Mouse (Mus musculus): ENCODE measurements around the gene Mapkapk3. TPM values are rescaled to one million over a fixed set of nuclear protein-coding genes. Genes with fewer than 3 reads are reported as not detected.

The Mapkapk3 gene
- polyA plus RNA-seq, 1 experiment from 2014 or later, result 2.2 TPM

- Histone ChIP-seq H3K9me3 (replicated peaks) (no peaks in the 10 kb centered on the region), H3K9ac (replicated peaks) (no peak overlapping the region), H3K4me3 (replicated peaks) (no peak overlapping the region), H3K4me1 (no peaks in the 10 kb centered on the region), H3K27me3 (replicated peaks) (no peaks in the 10 kb centered on the region), H3K36me3 (no peaks in the 10 kb centered on the region), H3K4me2 (no peak overlapping the region), H3K27ac (replicated peaks) (no peak overlapping the region)
- ATAC-seq (ENCODE audit: low FRiP score), result no peak
- WGBS, result 74% methylated on average over 4 of the region's 4 CpGs
Measured at GRCm38 (mm10) chr9:107272284-107272683, 17.4 kb downstream of the Mapkapk3 start.

- no peaks in the 10 kb centered on the region for H3K4me1 ChIP-seq
- H3K9ac ChIP-seq (replicated peaks), result no peak overlapping the region
- no peak for ATAC-seq (ENCODE audit: low FRiP score)
- H3K9me3 ChIP-seq (replicated peaks), result no peaks in the 10 kb centered on the region
- H3K27ac ChIP-seq (replicated peaks), result no peak overlapping the region
- no peak overlapping the region for H3K4me3 ChIP-seq (replicated peaks)
- no peak overlapping the region for H3K4me2 ChIP-seq
- WGBS, result 78% methylated on average over 7 of the region's 7 CpGs
- H3K36me3 ChIP-seq, result no peaks in the 10 kb centered on the region
- H3K27me3 ChIP-seq (replicated peaks), result no peaks in the 10 kb centered on the region
Measured at GRCm38 (mm10) chr9:107271177-107271938, 18.3 kb downstream of the Mapkapk3 start.

GRCm38 (mm10) chr9:107269772-107270171 lies 19.9 kb downstream of the Mapkapk3 start:
- Histone ChIP-seq H3K9ac (replicated peaks) (no peak overlapping the region), H3K4me1 (no peaks in the 10 kb centered on the region), H3K4me2 (no peak overlapping the region), H3K27me3 (replicated peaks) (no peaks in the 10 kb centered on the region), H3K9me3 (replicated peaks) (no peaks in the 10 kb centered on the region), H3K27ac (replicated peaks) (no peak overlapping the region), H3K36me3 (no peaks in the 10 kb centered on the region), H3K4me3 (replicated peaks) (no peak overlapping the region)
- no peak for ATAC-seq (ENCODE audit: low FRiP score)
- 97% methylated on average over 1 of the region's 1 CpGs for WGBS

- Histone ChIP-seq H3K4me1 (no peaks in the 10 kb centered on the region), H3K27ac (replicated peaks) (no peak overlapping the region), H3K4me3 (replicated peaks) (no peak overlapping the region), H3K9me3 (replicated peaks) (no peaks in the 10 kb centered on the region), H3K27me3 (replicated peaks) (no peaks in the 10 kb centered on the region), H3K36me3 (no peaks in the 10 kb centered on the region), H3K9ac (replicated peaks) (no peak overlapping the region), H3K4me2 (no peak overlapping the region)
- WGBS, result 46% methylated on average over 4 of the region's 4 CpGs
- no peak for ATAC-seq (ENCODE audit: low FRiP score)
Measured at GRCm38 (mm10) chr9:107267721-107268402, 21.8 kb downstream of the Mapkapk3 start.

GRCm38 (mm10) chr9:107267028-107267427 lies 22.6 kb downstream of the Mapkapk3 start:
- ATAC-seq (ENCODE audit: low FRiP score), result no peak
- Histone ChIP-seq H3K4me2 (no peak overlapping the region), H3K27ac (replicated peaks) (no peak overlapping the region), H3K4me3 (replicated peaks) (no peak overlapping the region), H3K27me3 (replicated peaks) (no peaks in the 10 kb centered on the region), H3K4me1 (no peaks in the 10 kb centered on the region), H3K36me3 (no peaks in the 10 kb centered on the region), H3K9me3 (replicated peaks) (no peaks in the 10 kb centered on the region), H3K9ac (replicated peaks) (no peak overlapping the region)
- 71% methylated on average over 1 of the region's 1 CpGs for WGBS

- no peak overlapping the region for H3K4me3 ChIP-seq (replicated peaks)
- H3K36me3 ChIP-seq, result no peaks in the 10 kb centered on the region
- ATAC-seq (ENCODE audit: low FRiP score), result no peak
- H3K9ac ChIP-seq (replicated peaks), result no peak overlapping the region
- no peaks in the 10 kb centered on the region for H3K9me3 ChIP-seq (replicated peaks)
- H3K27me3 ChIP-seq (replicated peaks), result no peaks in the 10 kb centered on the region
- no peak overlapping the region for H3K4me2 ChIP-seq
- H3K4me1 ChIP-seq, result no peaks in the 10 kb centered on the region
- 59% methylated on average over 3 of the region's 3 CpGs for WGBS
- H3K27ac ChIP-seq (replicated peaks), result no peak overlapping the region
Measured at GRCm38 (mm10) chr9:107264731-107265130, 24.9 kb downstream of the Mapkapk3 start.

GRCm38 (mm10) chr9:107263912-107264311 lies 25.8 kb downstream of the Mapkapk3 start:
- Histone ChIP-seq H3K27me3 (replicated peaks) (no peaks in the 10 kb centered on the region), H3K36me3 (no peaks in the 10 kb centered on the region), H3K9me3 (replicated peaks) (no peaks in the 10 kb centered on the region), H3K9ac (replicated peaks) (no peak overlapping the region), H3K27ac (replicated peaks) (no peak overlapping the region), H3K4me2 (no peak overlapping the region), H3K4me3 (replicated peaks) (no peak overlapping the region), H3K4me1 (no peaks in the 10 kb centered on the region)
- WGBS, result 96% methylated on average over 5 of the region's 5 CpGs
- ATAC-seq (ENCODE audit: low FRiP score), result no peak

- Histone ChIP-seq H3K4me1 (no peaks in the 10 kb centered on the region), H3K4me2 (no peak overlapping the region), H3K27ac (replicated peaks) (no peak overlapping the region), H3K9me3 (replicated peaks) (no peaks in the 10 kb centered on the region), H3K4me3 (replicated peaks) (no peak overlapping the region), H3K27me3 (replicated peaks) (no peaks in the 10 kb centered on the region), H3K9ac (replicated peaks) (no peak overlapping the region), H3K36me3 (no peaks in the 10 kb centered on the region)
- no peak for ATAC-seq (ENCODE audit: low FRiP score)
- WGBS, result 83% methylated on average over 7 of the region's 7 CpGs
Measured at GRCm38 (mm10) chr9:107262375-107262774, 27.3 kb downstream of the Mapkapk3 start.

GRCm38 (mm10) chr9:107261792-107262191 lies 27.9 kb downstream of the Mapkapk3 start:
- Histone ChIP-seq H3K9ac (replicated peaks) (no peak overlapping the region), H3K27me3 (replicated peaks) (no peaks in the 10 kb centered on the region), H3K4me2 (no peak overlapping the region), H3K4me3 (replicated peaks) (no peak overlapping the region), H3K9me3 (replicated peaks) (no peaks in the 10 kb centered on the region), H3K36me3 (no peaks in the 10 kb centered on the region), H3K4me1 (no peaks in the 10 kb centered on the region), H3K27ac (replicated peaks) (no peak overlapping the region)
- WGBS, result 79% methylated on average over 6 of the region's 6 CpGs
- no peak for ATAC-seq (ENCODE audit: low FRiP score)

GRCm38 (mm10) chr9:107260836-107261235 lies 28.8 kb downstream of the Mapkapk3 start:
- 68% methylated on average over 8 of the region's 8 CpGs for WGBS
- Histone ChIP-seq H3K9me3 (replicated peaks) (no peaks in the 10 kb centered on the region), H3K9ac (replicated peaks) (no peak overlapping the region), H3K27ac (replicated peaks) (no peak overlapping the region), H3K4me2 (no peak overlapping the region), H3K27me3 (replicated peaks) (no peaks in the 10 kb centered on the region), H3K36me3 (no peaks in the 10 kb centered on the region), H3K4me1 (peaks cover 4% of the 10 kb centered on the region), H3K4me3 (replicated peaks) (no peak overlapping the region)
- ATAC-seq (ENCODE audit: low FRiP score), result no peak

GRCm38 (mm10) chr9:107260429-107260828 lies 29.2 kb downstream of the Mapkapk3 start:
- no peak overlapping the region for H3K4me2 ChIP-seq
- no peak overlapping the region for H3K4me3 ChIP-seq (replicated peaks)
- WGBS, result 60% methylated on average over 2 of the region's 2 CpGs
- no peak for ATAC-seq (ENCODE audit: low FRiP score)
- H3K9ac ChIP-seq (replicated peaks), result no peak overlapping the region
- peaks cover 8% of the 10 kb centered on the region for H3K4me1 ChIP-seq
- H3K9me3 ChIP-seq (replicated peaks), result no peaks in the 10 kb centered on the region
- no peaks in the 10 kb centered on the region for H3K36me3 ChIP-seq
- no peaks in the 10 kb centered on the region for H3K27me3 ChIP-seq (replicated peaks)
- H3K27ac ChIP-seq (replicated peaks), result no peak overlapping the region

GRCm38 (mm10) chr9:107259571-107259970 lies 30.1 kb downstream of the Mapkapk3 start:
- Histone ChIP-seq H3K4me1 (peaks cover 16% of the 10 kb centered on the region), H3K4me2 (no peak overlapping the region), H3K36me3 (no peaks in the 10 kb centered on the region), H3K9ac (replicated peaks) (no peak overlapping the region), H3K4me3 (replicated peaks) (no peak overlapping the region), H3K27me3 (replicated peaks) (no peaks in the 10 kb centered on the region), H3K27ac (replicated peaks) (no peak overlapping the region), H3K9me3 (replicated peaks) (no peaks in the 10 kb centered on the region)
- no peak for ATAC-seq (ENCODE audit: low FRiP score)
- WGBS, result 75% methylated on average over 6 of the region's 6 CpGs
